Mouse (Mus musculus) intestine, embryonic 15.5 days (tissue): ENCODE measurements around the gene Ndufs2. TPM values are rescaled to one million over a fixed set of nuclear protein-coding genes. Genes with fewer than 3 reads are reported as not detected.

Experiments
- ATAC-seq: fragments of 200-750 bp; cut with Nextera tagmentation; 2 replicates; pipeline ENCODE4 v1.8.0; 2017; ENCODE audit warnings: moderate TSS enrichment, moderate library complexity
- H3K27ac ChIP-seq: fragments of 300-500 bp; sonication (generic); 2 replicates; pipeline ENCODE4 v1.5.1; 2015; ENCODE audit warnings: mild to moderate bottlenecking, inconsistent platforms
- H3K27me3 ChIP-seq: fragments of 300-500 bp; sonication (generic); replicated peaks from 2 replicates; pipeline ENCODE4 v1.6.1; 2015; ENCODE audit warnings: inconsistent platforms
- H3K36me3 ChIP-seq: fragments of 300-500 bp; sonication (generic); 2 replicates; pipeline ENCODE4 v1.6.1; 2015; ENCODE audit warnings: inconsistent platforms
- H3K4me1 ChIP-seq: fragments of 300-500 bp; sonication (generic); replicated peaks from 2 replicates; pipeline ENCODE4 v1.6.1; 2015; ENCODE audit warnings: inconsistent platforms
- H3K4me2 ChIP-seq: fragments of 300-500 bp; sonication (generic); replicated peaks from 2 replicates; pipeline ENCODE4 v1.6.1; 2015; ENCODE audit warnings: mild to moderate bottlenecking, inconsistent platforms
- H3K4me3 ChIP-seq: fragments of 300-500 bp; sonication (generic); replicated peaks from 2 replicates; pipeline ENCODE4 v1.5.1; 2015; ENCODE audit warnings: inconsistent platforms
- H3K9ac ChIP-seq: fragments of 300-500 bp; sonication (generic); 2 replicates; pipeline ENCODE4 v1.6.1; 2015; ENCODE audit warnings: inconsistent platforms
- H3K9me3 ChIP-seq: fragments of 300-500 bp; sonication (generic); 2 replicates; pipeline ENCODE4 v1.6.1; 2016; ENCODE audit warnings: inconsistent platforms
- WGBS: fragments of 180-500 bp; shearing (Covaris S2); methylation state at CpG from one replicate; pipeline ENCODE4 v1.1.7; 2015; 5-methylcytosine and 5-hydroxymethylcytosine counted together
- polyA plus RNA-seq: library from polyadenylated mRNA; unstranded; fragments of >200 nt; fragmentation: Nextera tagmentation; extraction: Ambion mirVana; gene quantifications from 2 replicates; pipeline ENCODE4 v1.2.1, GENCODE M21; 2015

The Ndufs2 gene
- polyA plus RNA-seq, 1 experiment from 2014 or later = 304 TPM

GRCm38 (mm10) chr1:171199532-171199931 lies 51.7 kb downstream of the Ndufs2 start:
- H3K9ac ChIP-seq = no peak overlapping the region
- no peak overlapping the region for H3K27ac ChIP-seq
- H3K27me3 ChIP-seq = peaks cover 12% of the 10 kb centered on the region
- H3K9me3 ChIP-seq = no peaks in the 10 kb centered on the region
- no peak overlapping the region for H3K4me3 ChIP-seq
- H3K4me2 ChIP-seq = no peak overlapping the region
- peaks cover 12% of the 10 kb centered on the region for H3K4me1 ChIP-seq
- H3K36me3 ChIP-seq = no peaks in the 10 kb centered on the region
- ATAC-seq = peak; percentile 42; the same call in 1 of the 2 replicates
- 38% methylated on average over 1 of the region's 1 CpGs for WGBS

DNA sequence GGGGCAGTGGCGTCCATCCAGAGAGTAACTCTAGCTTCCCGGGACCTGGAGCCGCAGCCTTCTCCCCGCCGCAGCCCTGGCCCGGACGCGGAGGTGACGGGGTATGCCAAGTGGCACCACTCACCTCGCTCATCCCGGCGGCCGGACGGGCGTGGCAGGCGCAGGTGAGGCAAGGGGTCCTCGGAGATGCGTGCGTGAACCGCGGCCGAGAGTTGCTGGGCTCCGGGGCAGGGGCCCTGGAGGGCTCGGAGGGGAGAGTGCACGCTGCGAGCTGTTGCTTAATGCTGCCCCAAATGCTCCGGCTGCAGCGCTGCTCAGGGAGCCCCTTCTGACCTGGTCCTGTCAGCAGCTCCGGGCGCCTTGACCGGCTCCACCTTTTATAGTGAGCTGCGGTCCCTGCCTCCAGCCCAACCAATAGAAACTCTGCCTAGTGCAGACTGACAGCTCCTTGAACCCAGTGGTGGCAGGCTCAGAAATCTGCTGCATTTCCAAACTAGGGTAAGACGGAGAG lies 55.2 kb downstream of the Ndufs2 start, which contains the start of gene Pcp4l1:
Gene Pcp4l1 (minus strand): TSS at position 382 of the 511 bp plus-strand sequence.
- Histone ChIP-seq H3K27ac (no peak within 1 kb of the TSS), H3K4me2 (peak within 1 kb of the TSS; percentile 98), H3K9me3 (no peaks in the 10 kb centered on the region), H3K36me3 (no peaks in the 10 kb centered on the region), H3K27me3 (peaks cover 17% of the 10 kb centered on the region), H3K4me1 (peaks cover 26% of the 10 kb centered on the region), H3K4me3 (peak within 1 kb of the TSS; percentile 54), H3K9ac (peak within 1 kb of the TSS; percentile 48)
- peak; percentile 83 for ATAC-seq
- WGBS = under 1% methylated on average over 33 of the region's 33 CpGs

- H3K36me3 ChIP-seq = no peaks in the 10 kb centered on the region
- peak overlapping the region; percentile 98 for H3K4me2 ChIP-seq
- peaks cover 26% of the 10 kb centered on the region for H3K4me1 ChIP-seq
- H3K9ac ChIP-seq = peak overlapping the region; percentile 48
- peak overlapping the region; percentile 54 for H3K4me3 ChIP-seq
- no peak overlapping the region for H3K27ac ChIP-seq
- ATAC-seq = no peak
- H3K9me3 ChIP-seq = no peaks in the 10 kb centered on the region
- WGBS = 15% methylated on average over 20 of the region's 20 CpGs
- peaks cover 17% of the 10 kb centered on the region for H3K27me3 ChIP-seq
Observed at GRCm38 (mm10) chr1:171195046-171195822, 56.0 kb downstream of the Ndufs2 start.

DNA sequence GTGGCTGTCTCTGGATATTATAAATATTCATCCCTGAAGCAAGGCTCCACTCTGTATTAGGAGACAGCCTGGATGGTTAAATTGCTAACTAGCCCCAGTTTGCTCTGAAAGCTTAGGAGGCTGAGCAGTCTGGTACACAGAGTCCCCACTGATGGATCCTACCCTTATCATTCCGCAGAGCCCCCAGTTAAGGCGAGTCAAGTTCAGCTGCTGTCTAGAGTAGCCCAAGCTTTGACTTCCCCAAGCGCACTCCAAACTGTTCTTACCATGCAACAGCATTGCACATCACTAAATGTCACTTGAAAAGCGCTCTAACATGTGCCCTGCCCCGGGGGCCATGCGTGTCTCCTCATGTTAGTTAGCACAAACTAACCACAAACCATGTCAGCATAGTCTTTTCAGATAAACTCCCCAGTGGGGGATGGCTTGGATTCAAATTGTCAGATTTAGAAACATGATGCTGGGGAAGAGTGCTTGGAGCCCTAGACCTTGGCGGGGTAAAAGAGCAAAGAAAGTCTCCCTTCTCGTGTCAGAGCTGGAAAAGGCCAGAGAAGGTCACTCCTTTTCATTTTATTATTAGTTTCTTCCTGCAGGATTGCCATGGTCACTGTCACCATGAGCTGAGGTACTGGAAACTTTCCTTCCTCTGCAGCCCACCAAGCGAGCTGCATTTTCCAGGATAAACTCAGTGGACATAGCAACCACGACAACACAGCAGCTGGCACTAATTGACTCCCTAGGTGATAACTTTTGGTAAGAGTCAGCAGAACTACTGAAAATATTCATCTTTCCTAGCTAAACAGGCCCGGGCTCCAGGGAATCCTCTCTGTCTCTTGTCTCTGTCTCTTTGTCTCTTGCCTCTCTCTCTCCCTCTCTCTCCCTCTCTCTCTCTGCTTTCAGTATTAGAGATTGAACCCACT lies 57.0 kb downstream of the Ndufs2 start:
- no peak overlapping the region for H3K4me3 ChIP-seq
- H3K4me2 ChIP-seq = peak overlapping the region; percentile 51
- no peak overlapping the region for H3K9ac ChIP-seq
- no peak overlapping the region for H3K27ac ChIP-seq
- WGBS = 35% methylated on average over 11 of the region's 11 CpGs
- ATAC-seq = no peak
- no peaks in the 10 kb centered on the region for H3K36me3 ChIP-seq
- peaks cover 17% of the 10 kb centered on the region for H3K27me3 ChIP-seq
- peaks cover 33% of the 10 kb centered on the region for H3K4me1 ChIP-seq
- no peaks in the 10 kb centered on the region for H3K9me3 ChIP-seq

- H3K27ac ChIP-seq = no peak overlapping the region
- ATAC-seq = no peak
- peaks cover 17% of the 10 kb centered on the region for H3K27me3 ChIP-seq
- no peak overlapping the region for H3K9ac ChIP-seq
- peak overlapping the region; percentile 20 for H3K4me3 ChIP-seq
- peak overlapping the region; percentile 51 for H3K4me2 ChIP-seq
- H3K4me1 ChIP-seq = peaks cover 39% of the 10 kb centered on the region
- 9% methylated on average over 18 of the region's 18 CpGs for WGBS
- H3K9me3 ChIP-seq = no peaks in the 10 kb centered on the region
- no peaks in the 10 kb centered on the region for H3K36me3 ChIP-seq
Observed at GRCm38 (mm10) chr1:171193093-171193840, 57.9 kb downstream of the Ndufs2 start.

GRCm38 (mm10) chr1:171192283-171192682 lies 58.9 kb downstream of the Ndufs2 start:
- no peak for ATAC-seq
- no peaks in the 10 kb centered on the region for H3K9me3 ChIP-seq
- no peak overlapping the region for H3K4me3 ChIP-seq
- no peak overlapping the region for H3K4me2 ChIP-seq
- H3K9ac ChIP-seq = no peak overlapping the region
- no peaks in the 10 kb centered on the region for H3K36me3 ChIP-seq
- H3K27ac ChIP-seq = no peak overlapping the region
- WGBS = 38% methylated on average over 10 of the region's 10 CpGs
- H3K27me3 ChIP-seq = peaks cover 17% of the 10 kb centered on the region
- peaks cover 41% of the 10 kb centered on the region for H3K4me1 ChIP-seq

DNA sequence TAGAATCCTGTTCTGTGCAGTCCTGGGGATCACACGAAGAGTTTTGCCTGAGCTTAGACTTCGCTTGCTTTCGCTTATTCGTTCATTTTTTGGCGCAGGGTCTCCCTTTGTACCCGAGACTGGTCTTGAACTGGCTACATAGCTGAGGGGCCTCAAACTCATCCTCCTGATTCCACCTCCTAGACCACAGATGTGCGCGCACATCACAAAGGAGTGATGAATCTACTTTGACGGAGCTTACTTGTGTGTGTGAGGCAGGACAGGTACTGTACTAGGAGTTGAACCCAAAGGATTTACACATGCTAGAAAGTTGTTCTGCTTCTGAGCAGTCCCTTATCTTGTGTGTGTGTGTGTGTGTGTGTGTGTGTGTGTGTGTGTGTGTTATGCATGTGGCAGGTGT lies 60.4 kb downstream of the Ndufs2 start:
- H3K4me1 ChIP-seq = peaks cover 37% of the 10 kb centered on the region
- WGBS = 95% methylated on average over 9 of the region's 9 CpGs
- no peak overlapping the region for H3K27ac ChIP-seq
- H3K27me3 ChIP-seq = peaks cover 12% of the 10 kb centered on the region
- no peaks in the 10 kb centered on the region for H3K9me3 ChIP-seq
- H3K36me3 ChIP-seq = no peaks in the 10 kb centered on the region
- no peak overlapping the region for H3K4me2 ChIP-seq
- no peak overlapping the region for H3K9ac ChIP-seq
- ATAC-seq = no peak
- no peak overlapping the region for H3K4me3 ChIP-seq

DNA sequence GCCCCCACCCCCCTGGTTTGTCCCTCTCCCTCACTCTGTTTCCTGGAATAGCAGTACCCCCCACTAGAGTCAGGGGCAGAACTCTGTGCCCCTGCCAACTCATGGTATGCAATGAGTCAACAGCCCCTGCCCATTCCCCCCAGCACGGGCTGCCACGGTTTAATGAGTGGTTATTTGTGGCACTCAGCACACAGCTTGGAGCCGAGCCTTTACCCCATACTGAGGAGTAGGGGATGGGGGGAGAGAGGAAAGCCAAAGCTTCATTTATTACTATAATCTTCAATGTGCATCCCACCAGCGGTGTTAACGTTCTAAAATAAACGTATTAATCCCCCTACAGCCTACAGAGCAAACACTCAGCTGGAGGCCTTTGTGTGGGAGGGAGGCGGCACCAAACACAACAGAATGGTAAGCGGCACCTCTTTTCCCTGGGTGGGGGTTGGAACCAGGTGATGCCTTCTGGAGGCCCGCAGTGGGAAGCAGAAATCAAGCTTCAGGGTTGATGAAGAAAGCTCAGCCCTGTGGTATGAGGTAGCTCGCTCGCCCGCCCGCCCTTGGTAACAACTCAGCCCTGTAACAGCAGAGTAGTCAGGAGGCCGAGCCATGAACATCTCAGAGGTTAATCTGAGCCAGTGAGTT lies 61.6 kb downstream of the Ndufs2 start:
- Histone ChIP-seq H3K4me2 (peak overlapping the region; percentile 20; the same call in 1 of the 2 replicates), H3K9ac (no peak overlapping the region), H3K27ac (no peak overlapping the region), H3K27me3 (peaks cover 5% of the 10 kb centered on the region; the same call in 1 of the 2 replicates), H3K9me3 (no peaks in the 10 kb centered on the region), H3K4me3 (no peak overlapping the region), H3K4me1 (peaks cover 35% of the 10 kb centered on the region), H3K36me3 (no peaks in the 10 kb centered on the region)
- ATAC-seq = peak; percentile 42; the same call in 1 of the 2 replicates
- 49% methylated on average over 14 of the region's 14 CpGs for WGBS

DNA sequence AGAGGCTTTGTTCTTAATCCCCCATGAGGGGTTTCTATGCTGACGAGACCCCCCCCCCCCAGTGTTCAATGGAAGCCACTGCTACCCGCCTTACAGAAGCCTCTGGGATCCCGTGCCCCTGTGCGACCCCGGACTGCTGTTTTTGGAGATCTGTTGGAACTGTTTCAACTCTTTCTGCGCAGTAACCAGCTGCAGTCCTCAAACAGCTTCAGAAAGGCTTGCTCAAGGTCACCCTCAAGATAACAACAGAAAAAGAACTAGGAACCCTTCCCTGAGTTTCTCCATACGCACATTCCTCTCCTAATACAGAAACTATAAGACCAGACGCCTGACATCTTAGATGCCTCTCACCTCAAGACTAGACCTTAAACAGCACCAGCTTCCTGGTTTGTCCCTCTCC lies 62.1 kb downstream of the Ndufs2 start:
- H3K4me2 ChIP-seq = peak overlapping the region; percentile 20; the same call in 1 of the 2 replicates
- no peaks in the 10 kb centered on the region for H3K36me3 ChIP-seq
- H3K27ac ChIP-seq = no peak overlapping the region; the same call in 1 of the 2 replicates
- ATAC-seq = peak; percentile 19
- H3K4me3 ChIP-seq = no peak overlapping the region
- 21% methylated on average over 8 of the region's 8 CpGs for WGBS
- peaks cover 34% of the 10 kb centered on the region for H3K4me1 ChIP-seq
- H3K27me3 ChIP-seq = peaks cover under 1% of the 10 kb centered on the region; the same call in 1 of the 2 replicates
- H3K9ac ChIP-seq = no peak overlapping the region
- no peaks in the 10 kb centered on the region for H3K9me3 ChIP-seq

GRCm38 (mm10) chr1:171187851-171188700 lies 63.1 kb downstream of the Ndufs2 start:
- no peak overlapping the region for H3K9ac ChIP-seq
- no peak for ATAC-seq
- no peak overlapping the region for H3K4me2 ChIP-seq
- no peaks in the 10 kb centered on the region for H3K27me3 ChIP-seq
- peaks cover 30% of the 10 kb centered on the region for H3K4me1 ChIP-seq
- no peaks in the 10 kb centered on the region for H3K36me3 ChIP-seq
- H3K4me3 ChIP-seq = no peak overlapping the region
- H3K27ac ChIP-seq = no peak overlapping the region
- WGBS = 72% methylated on average over 13 of the region's 13 CpGs
- H3K9me3 ChIP-seq = no peaks in the 10 kb centered on the region
